8 mouse cellular contexts compared by ENCODE assay signal in genomic region chr4:117188969-117189368, GRCm38 (mm10). TPM values are rescaled to one million over a fixed set of nuclear protein-coding genes. Genes with fewer than 3 reads are reported as not detected.
DNase-seq lines count a peak whose midpoint lies in the region; ATAC-seq and TF ChIP-seq lines count a peak whose summit lies in the region.

No protein-coding gene starts in this region.

- peak overlapping the region; percentile 49; the same call in 1 of the 2 replicates for H3K9ac ChIP-seq in hindbrain, postnatal 0 days (replicated peaks; ENCODE audit: low read length)
- H3K9ac ChIP-seq in midbrain, postnatal 0 days (replicated peaks; ENCODE audit: low read length, poor library complexity, severe bottlenecking), result no peak overlapping the region; the same call in 1 of the 2 replicates

- H3K4me3 ChIP-seq in layer of hippocampus, adult 2 months, result peak overlapping the region; percentile 57
- peak overlapping the region; percentile 50 for H3K4me3 ChIP-seq in embryonic facial prominence, embryonic 10.5 days
- peak overlapping the region; percentile 20; the same call in 1 of the 2 replicates for H3K4me3 ChIP-seq in hindbrain, postnatal 0 days (ENCODE audit: low read length)
- peak overlapping the region; percentile 25; the same call in 1 of the 2 replicates for H3K4me3 ChIP-seq in midbrain, postnatal 0 days (ENCODE audit: low read depth, low read length)

- 53% methylated on average over 3 of the region's 3 CpGs for WGBS in embryonic facial prominence, embryonic 10.5 days
- 58% methylated on average over 3 of the region's 3 CpGs for WGBS in hindbrain, postnatal 0 days
- WGBS in midbrain, postnatal 0 days, result 57% methylated on average over 3 of the region's 3 CpGs

- ATAC-seq in hindbrain, postnatal 0 days, result no peak
- no peak for ATAC-seq in midbrain, postnatal 0 days (ENCODE audit: low FRiP score)

- H3K27ac ChIP-seq in layer of hippocampus, adult 2 months, result peak overlapping the region; percentile 100
- H3K27ac ChIP-seq in embryonic facial prominence, embryonic 10.5 days (replicated peaks), result peak overlapping the region; percentile 93
- peak overlapping the region; percentile 83; the same call in 1 of the 2 replicates for H3K27ac ChIP-seq in hindbrain, postnatal 0 days
- H3K27ac ChIP-seq in midbrain, postnatal 0 days (ENCODE audit: low read depth, low read length), result no peak overlapping the region

- H3K4me2 ChIP-seq in hindbrain, postnatal 0 days (ENCODE audit: low read depth, low read length), result peak overlapping the region; percentile 44
- peak overlapping the region; percentile 36 for H3K4me2 ChIP-seq in midbrain, postnatal 0 days (ENCODE audit: low read depth, low read length, poor library complexity, severe bottlenecking)

- 0 out of 2 replicates have a peak, but pooled peaks cover 2% of the 10 kb centered on the region for H3K9me3 ChIP-seq in embryonic facial prominence, embryonic 10.5 days
- no peaks in the 10 kb centered on the region for H3K9me3 ChIP-seq in hindbrain, postnatal 0 days (ENCODE audit: low read length)
- H3K9me3 ChIP-seq in midbrain, postnatal 0 days (ENCODE audit: low read length), result no peaks in the 10 kb centered on the region

- TF ChIP-seq CTCF in layer of hippocampus, adult 2 months (conservative IDR thresholded peaks at IDR 0.05), result no peak
- TF ChIP-seq CTCF in hindbrain, postnatal 0 days (IDR thresholded peaks at IDR 0.05; ENCODE audit: low read depth), result no peak
- no peak for TF ChIP-seq CTCF in midbrain, postnatal 0 days (IDR thresholded peaks at IDR 0.05)

- no peak for DNase-seq in layer of hippocampus, adult 2 months (ENCODE audit: low spot score in 2 of 2)
- DNase-seq in layer of hippocampus, adult 11-12 months (ENCODE audit: low spot score), result no peak
- DNase-seq in embryonic facial prominence, embryonic 10.5 days (ENCODE audit: low spot score), result no peak
- no peak for DNase-seq in hindbrain, postnatal 0 days (ENCODE audit: low spot score)
- no peak for DNase-seq in midbrain, postnatal 0 days (ENCODE audit: low spot score)
- DNase-seq in urinary bladder, postnatal 4 days (ENCODE audit: low spot score in 2 of 2), result no peak
- no peak for DNase-seq in cerebellum, adult 11-12 months
- DNase-seq in kidney, postnatal 25 days, result no peak

- peaks cover 6% of the 10 kb centered on the region; the same call in 1 of the 2 replicates for H3K4me1 ChIP-seq in embryonic facial prominence, embryonic 10.5 days
- no peaks in the 10 kb centered on the region for H3K4me1 ChIP-seq in hindbrain, postnatal 0 days (ENCODE audit: insufficient read depth, low read length)
- no peaks in the 10 kb centered on the region for H3K4me1 ChIP-seq in midbrain, postnatal 0 days (ENCODE audit: insufficient read depth, low read length)

- no peaks in the 10 kb centered on the region for H3K36me3 ChIP-seq in embryonic facial prominence, embryonic 10.5 days (replicated peaks)
- H3K36me3 ChIP-seq in hindbrain, postnatal 0 days (ENCODE audit: insufficient read depth, low read length), result no peaks in the 10 kb centered on the region
- H3K36me3 ChIP-seq in midbrain, postnatal 0 days (ENCODE audit: insufficient read depth, low read length), result no peaks in the 10 kb centered on the region

- H3K27me3 ChIP-seq in embryonic facial prominence, embryonic 10.5 days (replicated peaks; ENCODE audit: low read depth, poor library complexity, severe bottlenecking), result no peaks in the 10 kb centered on the region
- no peaks in the 10 kb centered on the region for H3K27me3 ChIP-seq in hindbrain, postnatal 0 days (ENCODE audit: insufficient read depth, low read length)
- H3K27me3 ChIP-seq in midbrain, postnatal 0 days (ENCODE audit: insufficient read depth, low read length), result no peaks in the 10 kb centered on the region

RNA-seq across cellular contexts. Expression of gene Kif2c, which starts 6.5 kb away (rescaled TPM):
- total RNA-seq in layer of hippocampus, adult 2 months (2021), result under 1 TPM; 0.26 to 0.47 TPM
- polyA plus RNA-seq in embryonic facial prominence, embryonic 10.5 days (2016; fragmentation: Nextera tagmentation; extraction: Ambion mirVana), result 115 and 119 TPM in 2 replicates
- total RNA-seq in hindbrain, postnatal 0 days (2014; rRNA removed), result 5.0 and 8.4 TPM in 2 replicates
- polyA plus RNA-seq in hindbrain, postnatal 0 days (2015; fragmentation: Nextera tagmentation; extraction: Ambion mirVana), result 6.9 and 10.1 TPM in 2 replicates
- 2.9 and 9.8 TPM in 2 replicates for total RNA-seq in midbrain, postnatal 0 days (2014; rRNA removed)
- 2.3 and 3.3 TPM in 2 replicates for polyA plus RNA-seq in midbrain, postnatal 0 days (2015; fragmentation: Nextera tagmentation; extraction: Ambion mirVana)

RNA-seq across cellular contexts. Expression of gene Rps8, which starts 32.9 kb away (rescaled TPM):
- total RNA-seq in layer of hippocampus, adult 2 months (2021), result 100 to 1,000 TPM; 509 to 527 TPM
- 897 and 923 TPM in 2 replicates for polyA plus RNA-seq in embryonic facial prominence, embryonic 10.5 days (2016; fragmentation: Nextera tagmentation; extraction: Ambion mirVana)
- total RNA-seq in hindbrain, postnatal 0 days (2014; rRNA removed), result 463 and 470 TPM in 2 replicates
- polyA plus RNA-seq in hindbrain, postnatal 0 days (2015; fragmentation: Nextera tagmentation; extraction: Ambion mirVana), result 523 and 530 TPM in 2 replicates
- 439 and 604 TPM in 2 replicates for total RNA-seq in midbrain, postnatal 0 days (2014; rRNA removed)
- polyA plus RNA-seq in midbrain, postnatal 0 days (2015; fragmentation: Nextera tagmentation; extraction: Ambion mirVana), result 475 and 493 TPM in 2 replicates

RNA-seq across cellular contexts. Expression of gene Plk3, which starts 55.2 kb away (rescaled TPM):
- 1 to 10 TPM; 6.9 to 7.2 TPM for total RNA-seq in layer of hippocampus, adult 2 months (2021)
- 7.9 and 15.1 TPM in 2 replicates for polyA plus RNA-seq in embryonic facial prominence, embryonic 10.5 days (2016; fragmentation: Nextera tagmentation; extraction: Ambion mirVana)
- total RNA-seq in hindbrain, postnatal 0 days (2014; rRNA removed), result 23.9 and 29.8 TPM in 2 replicates
- polyA plus RNA-seq in hindbrain, postnatal 0 days (2015; fragmentation: Nextera tagmentation; extraction: Ambion mirVana), result 26.8 and 29.1 TPM in 2 replicates
- total RNA-seq in midbrain, postnatal 0 days (2014; rRNA removed), result 20.8 and 28.2 TPM in 2 replicates
- 26.6 and 26.8 TPM in 2 replicates for polyA plus RNA-seq in midbrain, postnatal 0 days (2015; fragmentation: Nextera tagmentation; extraction: Ambion mirVana)
